Comparison of ENCODE assay signal across 11 mouse cellular contexts in genomic region chr5:118175137-118175536, GRCm38 (mm10). TPM values are rescaled to one million over a fixed set of nuclear protein-coding genes. Genes with fewer than 3 reads are reported as not detected.
DNase-seq lines count a peak whose midpoint lies in the region; ATAC-seq and TF ChIP-seq lines count a peak whose summit lies in the region.
"Had no signal": no experiment of that assay in that cellular context is flagged by ENCODE, and none has a peak within 500 bp of the region (broad histone marks: within the 10 kb centered on the region; RNA-seq: fewer than 3 reads in every experiment).

No protein-coding gene starts in this region.

- H3K27me3 ChIP-seq in forebrain, embryonic 10.5 days (ENCODE audit: poor library complexity, severe bottlenecking): peaks cover 65% of the 10 kb centered on the region
- peaks cover 34% of the 10 kb centered on the region for H3K27me3 ChIP-seq in forebrain, embryonic 16.5 days (replicated peaks; ENCODE audit: control insufficient read depth, insufficient read depth, low read length)
- H3K27me3 ChIP-seq in kidney, postnatal 0 days (ENCODE audit: insufficient read depth, low read length): peaks cover 48% of the 10 kb centered on the region

- peaks cover 7% of the 10 kb centered on the region for H3K9me3 ChIP-seq in forebrain, embryonic 10.5 days
- H3K9me3 ChIP-seq in forebrain, embryonic 16.5 days (ENCODE audit: control insufficient read depth, low read length): peaks cover 5% of the 10 kb centered on the region; the same call in 1 of the 2 replicates
- no peaks in the 10 kb centered on the region; the same call in 1 of the 2 replicates for H3K9me3 ChIP-seq in kidney, postnatal 0 days (replicated peaks; ENCODE audit: low read length)

- peaks cover 45% of the 10 kb centered on the region for H3K4me1 ChIP-seq in forebrain, embryonic 10.5 days
- H3K4me1 ChIP-seq in forebrain, embryonic 16.5 days (replicated peaks; ENCODE audit: control insufficient read depth, insufficient read depth, low read length): peaks cover 25% of the 10 kb centered on the region
- peaks cover 11% of the 10 kb centered on the region; the same call in 1 of the 2 replicates for H3K4me1 ChIP-seq in kidney, postnatal 0 days (replicated peaks; ENCODE audit: insufficient read depth, low read length)

- peak; percentile 41 for TF ChIP-seq CTCF in kidney, postnatal 0 days (IDR thresholded peaks at IDR 0.05; ENCODE audit: low read depth)

- H3K36me3 ChIP-seq in forebrain, embryonic 10.5 days (replicated peaks): no peaks in the 10 kb centered on the region
- no peaks in the 10 kb centered on the region for H3K36me3 ChIP-seq in forebrain, embryonic 16.5 days (ENCODE audit: control insufficient read depth, insufficient read depth)
- H3K36me3 ChIP-seq in kidney, postnatal 0 days (ENCODE audit: insufficient read depth, low read length): no peaks in the 10 kb centered on the region
- H3K36me3 ChIP-seq: embryonic facial prominence, embryonic 12.5 days had no signal

- intact Hi-C loops in gastrocnemius, postnatal 36 days (cut with DNase I): no loop called here

- no peak for DNase-seq in forebrain, embryonic 10.5 days (ENCODE audit: extremely low spot score, low spot score)
- DNase-seq in kidney, postnatal 0 days (ENCODE audit: low spot score): no peak
- no peak for DNase-seq in kidney, adult 8-10 months
- DNase-seq in ES-CJ7 (ENCODE audit: low read depth, low spot score): peak; percentile 61
- DNase-seq in induced T-regulatory cell, adult 2 months (ENCODE audit: low read depth): peak; percentile 30
- no peak for DNase-seq in gastrocnemius, postnatal 36 days
- no peak for DNase-seq in B cell, adult 2 months
- DNase-seq: gastrocnemius, postnatal 25 days; kidney, postnatal 25 days had no signal

- 15% methylated on average over 2 of the region's 2 CpGs for WGBS in forebrain, embryonic 10.5 days
- WGBS in forebrain, embryonic 16.5 days: 31% methylated on average over 2 of the region's 2 CpGs
- 30% methylated on average over 2 of the region's 2 CpGs for whole genome bisulfite sequencing in kidney, postnatal 0 days

- no peak overlapping the region for H3K4me2 ChIP-seq in forebrain, embryonic 16.5 days (ENCODE audit: low read length)
- no peak overlapping the region for H3K4me2 ChIP-seq in kidney, postnatal 0 days (ENCODE audit: low read length)

- peak overlapping the region; percentile 50 for H3K4me3 ChIP-seq in forebrain, embryonic 10.5 days
- no peak overlapping the region for H3K4me3 ChIP-seq in forebrain, embryonic 16.5 days (replicated peaks; ENCODE audit: low read length)
- no peak overlapping the region for H3K4me3 ChIP-seq in kidney, postnatal 0 days (replicated peaks; ENCODE audit: low read depth, low read length)

- ATAC-seq in forebrain, embryonic 16.5 days: no peak
- no peak for ATAC-seq in kidney, postnatal 0 days (replicated peaks; ENCODE audit: low FRiP score, low read depth)

- H3K9ac ChIP-seq in forebrain, embryonic 16.5 days (replicated peaks; ENCODE audit: low read depth, low read length): no peak overlapping the region
- H3K9ac ChIP-seq in kidney, postnatal 0 days (ENCODE audit: low read depth, low read length): no peak overlapping the region
- H3K9ac ChIP-seq: embryonic facial prominence, embryonic 12.5 days had no signal

- H3K27ac ChIP-seq in forebrain, embryonic 10.5 days: 0 out of 2 replicates have a peak overlapping the region, but pooled peaks have one; percentile 63
- no peak overlapping the region for H3K27ac ChIP-seq in forebrain, embryonic 16.5 days (ENCODE audit: low read length)
- no peak overlapping the region for H3K27ac ChIP-seq in kidney, postnatal 0 days
- H3K27ac ChIP-seq: embryonic facial prominence, embryonic 12.5 days had no signal

RNA-seq across cellular contexts. Expression of gene Hrk, which starts 10.7 kb away (rescaled TPM):
- polyA plus RNA-seq in forebrain, embryonic 10.5 days (2016; fragmentation: Nextera tagmentation; extraction: Ambion mirVana): 0.04 and 0.09 TPM in 2 replicates
- polyA plus RNA-seq in forebrain, embryonic 16.5 days (2015; fragmentation: Nextera tagmentation; extraction: Ambion mirVana): 2.3 and 3.3 TPM in 2 replicates
- 0.03 TPM in 1 of 2 replicates, not detected in the other for polyA plus RNA-seq in kidney, postnatal 0 days (2015; fragmentation: Nextera tagmentation; extraction: Ambion mirVana)
- under 1 TPM; 0.10 to 0.20 TPM for total RNA-seq in gastrocnemius, postnatal 36 days (2021)

RNA-seq across cellular contexts. Expression of gene Fbxw8, which starts 19.9 kb away (rescaled TPM):
- 32.7 and 33.8 TPM in 2 replicates for polyA plus RNA-seq in forebrain, embryonic 10.5 days (2016; fragmentation: Nextera tagmentation; extraction: Ambion mirVana)
- 21.5 and 24.7 TPM in 2 replicates for polyA plus RNA-seq in forebrain, embryonic 16.5 days (2015; fragmentation: Nextera tagmentation; extraction: Ambion mirVana)
- 23.9 and 24.7 TPM in 2 replicates for polyA plus RNA-seq in kidney, postnatal 0 days (2015; fragmentation: Nextera tagmentation; extraction: Ambion mirVana)
- 10 to 100 TPM; 17.8 to 19.1 TPM for total RNA-seq in gastrocnemius, postnatal 36 days (2021)

Comparison
In these comparisons a context has a peak if more than half of its experiments do, and no peak if none do; other contexts are left out.
1. DNase-seq: peak in ES-CJ7 (single experiment) and induced T-regulatory cell, adult 2 months (single experiment); none in forebrain, embryonic 10.5 days (single experiment), kidney, postnatal 0 days (single experiment), kidney, adult 8-10 months (0 of 2), gastrocnemius, postnatal 36 days (0 of 2) and B cell, adult 2 months (0 of 2).